Mouse (Mus musculus) forebrain, embryonic 11.5 days (tissue): ENCODE results near the gene Gnb2. TPM values are rescaled to one million over a fixed set of nuclear protein-coding genes. Genes with fewer than 3 reads are reported as not detected.

ENCODE experiments used
- ATAC-seq: fragments of 200-750 bp; cut with Nextera tagmentation; replicated peaks from 2 replicates; pipeline ENCODE4 v1.8.0; 2017; ENCODE audit warnings: moderate TSS enrichment; ENCODE audit not compliant: low FRiP score
- DNase-seq: peaks from one replicate; pipeline ENCODE4 v3.0.0-alpha.2; 2017; ENCODE audit warnings: low spot score
- H3K27ac ChIP-seq: fragments of 300-500 bp; sonication (generic); 2 replicates; pipeline ENCODE4 v1.5.1; 2014; ENCODE audit warnings: low read depth, low read length
- H3K27me3 ChIP-seq: fragments of 300-500 bp; sonication (generic); 2 replicates; pipeline ENCODE4 v1.6.1; 2014; ENCODE audit warnings: mild to moderate bottlenecking, low read length, mixed read lengths; ENCODE audit not compliant: control insufficient read depth, insufficient read depth
- H3K36me3 ChIP-seq: fragments of 300-500 bp; sonication (generic); 2 replicates; pipeline ENCODE4 v1.6.1; 2014; ENCODE audit warnings: mild to moderate bottlenecking, low read length, moderate library complexity, mixed read lengths; ENCODE audit not compliant: control insufficient read depth, insufficient read depth
- H3K4me1 ChIP-seq: fragments of 300-500 bp; sonication (generic); replicated peaks from 2 replicates; pipeline ENCODE4 v1.6.1; 2014; ENCODE audit warnings: low read length, mixed read lengths; ENCODE audit not compliant: control insufficient read depth, insufficient read depth
- H3K4me2 ChIP-seq: fragments of 300-500 bp; sonication (generic); 2 replicates; pipeline ENCODE4 v1.6.1; 2014; ENCODE audit warnings: low read depth, mild to moderate bottlenecking, low read length, moderate library complexity, mixed read lengths; ENCODE audit not compliant: severe bottlenecking
- H3K4me3 ChIP-seq: fragments of 300-500 bp; sonication (generic); 2 replicates; pipeline ENCODE4 v1.5.1; 2014; ENCODE audit warnings: low read depth, low read length
- H3K9ac ChIP-seq: fragments of 300-500 bp; sonication (generic); 2 replicates; pipeline ENCODE4 v1.6.1; 2014; ENCODE audit warnings: low read length
- H3K9me3 ChIP-seq: fragments of 300-500 bp; sonication (generic); 2 replicates; pipeline ENCODE4 v1.6.1; 2016; ENCODE audit warnings: low read length, mixed read lengths; ENCODE audit not compliant: control insufficient read depth
- WGBS: fragments of 180-500 bp; shearing (Covaris S2); extraction: QIAGEN DNeasy Blood & Tissue Kit; methylation state at CpG from one replicate; pipeline ENCODE4 v1.1.7; 2014; 5-methylcytosine and 5-hydroxymethylcytosine counted together
- polyA plus RNA-seq: library from polyadenylated mRNA; unstranded; fragments of >200 nt; fragmentation: Nextera tagmentation; extraction: Ambion mirVana; gene quantifications from 2 replicates; pipeline ENCODE4 v1.2.1, GENCODE M21; 2014

Gnb2 gene
- polyA plus RNA-seq, 1 experiment from 2014 or later, result 410 TPM

- DNase-seq, result peak; percentile 46
- H3K4me1 ChIP-seq, result no peaks in the 10 kb centered on the region
- H3K27me3 ChIP-seq, result no peaks in the 10 kb centered on the region
- H3K9ac ChIP-seq, result no peak overlapping the region
- H3K4me3 ChIP-seq, result no peak overlapping the region
- no peak overlapping the region for H3K27ac ChIP-seq
- WGBS, result 82% methylated on average over 8 of the region's 8 CpGs
- no peak overlapping the region for H3K4me2 ChIP-seq
- H3K36me3 ChIP-seq, result no peaks in the 10 kb centered on the region
- H3K9me3 ChIP-seq, result no peaks in the 10 kb centered on the region
- no peak for ATAC-seq
These were observed 35.0 kb upstream of the Gnb2 start for GRCm38 (mm10) chr5:137568223-137568798.

GRCm38 (mm10) chr5:137566416-137566815 is 33.1 kb upstream of the Gnb2 start:
- Histone ChIP-seq H3K36me3 (no peaks in the 10 kb centered on the region), H3K27me3 (no peaks in the 10 kb centered on the region), H3K9ac (no peak overlapping the region), H3K4me1 (no peaks in the 10 kb centered on the region), H3K27ac (no peak overlapping the region), H3K4me2 (no peak overlapping the region), H3K4me3 (no peak overlapping the region), H3K9me3 (no peaks in the 10 kb centered on the region)
- WGBS, result 97% methylated on average over 5 of the region's 5 CpGs
- ATAC-seq (no peak), DNase-seq (no peak)

- no peaks in the 10 kb centered on the region for H3K9me3 ChIP-seq
- H3K36me3 ChIP-seq, result no peaks in the 10 kb centered on the region
- no peak overlapping the region for H3K9ac ChIP-seq
These were observed 32.4 kb upstream of the Gnb2 start for GRCm38 (mm10) chr5:137565744-137566143.

GRCm38 (mm10) chr5:137562965-137563364 is 29.7 kb upstream of the Gnb2 start:
- 79% methylated on average over 10 of the region's 10 CpGs for WGBS
- no peak for ATAC-seq
- no peak overlapping the region for H3K4me2 ChIP-seq

More at GRCm38 (mm10) chr5:137565744-137566143, 32.4 kb upstream of the Gnb2 start:
- WGBS, result 72% methylated on average over 6 of the region's 6 CpGs
- ATAC-seq (no peak), DNase-seq (no peak)
- Histone ChIP-seq H3K27ac (no peak overlapping the region), H3K4me3 (no peak overlapping the region), H3K4me2 (no peak overlapping the region), H3K27me3 (no peaks in the 10 kb centered on the region), H3K4me1 (no peaks in the 10 kb centered on the region)

GRCm38 (mm10) chr5:137561556-137561955 is 28.2 kb upstream of the Gnb2 start:
- H3K4me1 ChIP-seq, result no peaks in the 10 kb centered on the region
- no peak overlapping the region for H3K4me3 ChIP-seq
- no peak for ATAC-seq
- no peak overlapping the region for H3K4me2 ChIP-seq
- WGBS, result 64% methylated on average over 6 of the region's 6 CpGs
- no peaks in the 10 kb centered on the region for H3K36me3 ChIP-seq
- no peak overlapping the region for H3K9ac ChIP-seq
- DNase-seq, result no peak
- no peaks in the 10 kb centered on the region for H3K27me3 ChIP-seq
- no peaks in the 10 kb centered on the region for H3K9me3 ChIP-seq
- H3K27ac ChIP-seq, result no peak overlapping the region

More at GRCm38 (mm10) chr5:137562965-137563364, 29.7 kb upstream of the Gnb2 start:
- DNase-seq, result peak; percentile 48
- Histone ChIP-seq H3K27me3 (no peaks in the 10 kb centered on the region), H3K4me3 (no peak overlapping the region), H3K4me1 (no peaks in the 10 kb centered on the region), H3K9me3 (no peaks in the 10 kb centered on the region), H3K9ac (no peak overlapping the region), H3K36me3 (no peaks in the 10 kb centered on the region), H3K27ac (no peak overlapping the region)

- whole genome bisulfite sequencing, result 54% methylated on average over 11 of the region's 11 CpGs
- Histone ChIP-seq H3K36me3 (no peaks in the 10 kb centered on the region), H3K4me3 (peak overlapping the region; percentile 36), H3K27ac (no peak overlapping the region), H3K27me3 (no peaks in the 10 kb centered on the region), H3K9ac (peak overlapping the region; percentile 29), H3K4me2 (peak overlapping the region; percentile 45), H3K4me1 (peaks cover 8% of the 10 kb centered on the region; the same call in 1 of the 2 replicates), H3K9me3 (no peaks in the 10 kb centered on the region)
- DNase-seq, result peak; percentile 44
- ATAC-seq, result no peak
These were observed 20.6 kb upstream of the Gnb2 start for GRCm38 (mm10) chr5:137553898-137554297.

GRCm38 (mm10) chr5:137553411-137553837 is 20.1 kb upstream of the Gnb2 start, which contains the start of gene Actl6b:
TSS of gene Actl6b (plus strand) at chr5:137553517.
- H3K27ac ChIP-seq, result no peak within 1 kb of the TSS
- peak within 1 kb of the TSS; percentile 36 for H3K4me3 ChIP-seq
- ATAC-seq (peak; percentile 85), DNase-seq (peak; percentile 91)
- H3K9me3 ChIP-seq, result no peaks in the 10 kb centered on the region
- H3K4me1 ChIP-seq, result peaks cover 8% of the 10 kb centered on the region; the same call in 1 of the 2 replicates
- under 1% methylated on average over 36 of the region's 37 CpGs for WGBS
- H3K4me2 ChIP-seq, result peak within 1 kb of the TSS; percentile 45
- no peaks in the 10 kb centered on the region for H3K36me3 ChIP-seq
- H3K27me3 ChIP-seq, result no peaks in the 10 kb centered on the region
- H3K9ac ChIP-seq, result peak within 1 kb of the TSS; percentile 29

GRCm38 (mm10) chr5:137553000-137553399 is 19.7 kb upstream of the Gnb2 start:
- 27% methylated on average over 6 of the region's 6 CpGs for WGBS
- Histone ChIP-seq H3K9ac (peak overlapping the region; percentile 29; the same call in 1 of the 2 replicates), H3K36me3 (no peaks in the 10 kb centered on the region), H3K27me3 (no peaks in the 10 kb centered on the region), H3K4me1 (peaks cover 8% of the 10 kb centered on the region; the same call in 1 of the 2 replicates), H3K27ac (no peak overlapping the region), H3K4me3 (peak overlapping the region; percentile 36), H3K4me2 (peak overlapping the region; percentile 45), H3K9me3 (no peaks in the 10 kb centered on the region)
- no peak for ATAC-seq
- no peak for DNase-seq

- ATAC-seq, result no peak
- 77% methylated on average over 5 of the region's 5 CpGs for WGBS
- H3K36me3 ChIP-seq, result no peaks in the 10 kb centered on the region
- H3K4me3 ChIP-seq, result no peak overlapping the region
- no peak overlapping the region for H3K4me2 ChIP-seq
- no peak overlapping the region for H3K27ac ChIP-seq
- no peaks in the 10 kb centered on the region for H3K27me3 ChIP-seq
- H3K9ac ChIP-seq, result no peak overlapping the region
- peak; percentile 44 for DNase-seq
- H3K4me1 ChIP-seq, result peaks cover 8% of the 10 kb centered on the region; the same call in 1 of the 2 replicates
- H3K9me3 ChIP-seq, result no peaks in the 10 kb centered on the region
These were observed 17.8 kb upstream of the Gnb2 start for GRCm38 (mm10) chr5:137551119-137551518.
